Mouse (Mus musculus) cerebellum, postnatal 4 days (tissue): Measurements from ENCODE around the gene Ntn1.
A peak's percentile ranks its signal among the peaks of the same experiment; 100 is the strongest.

Source experiments
- DNase-seq, 2 experiments: peaks; one replicate each; pipeline ENCODE4 v3.0.0; 2022; ENCODE audit warnings: low spot score in 2 of 2, mixed read lengths in 1 of 2

The Ntn1 gene

GRCm38 (mm10) chr11:68407266-68407926 is 6.8 kb upstream of the Ntn1 start:
- no peak for DNase-seq

DNA sequence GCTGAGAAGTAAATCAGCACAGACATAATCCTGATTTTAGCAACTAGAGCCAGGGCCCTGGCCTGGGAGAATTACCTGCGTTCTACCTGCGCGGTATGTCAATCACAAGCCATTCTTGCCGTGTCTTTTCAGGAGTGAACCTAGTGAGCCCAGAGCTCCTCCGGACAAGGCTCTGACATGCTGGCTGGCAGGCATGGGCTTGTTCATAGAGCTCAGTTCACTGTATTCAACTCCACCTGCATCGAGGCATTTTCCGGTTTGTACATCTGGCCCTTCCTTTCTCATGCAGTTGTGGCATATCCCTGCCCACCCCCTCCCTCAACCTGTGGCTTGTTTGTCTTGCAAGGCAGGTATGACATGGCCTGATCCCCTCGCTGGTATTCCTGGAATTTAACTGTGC is 5.0 kb upstream of the Ntn1 start:
- DNase-seq: no peak

- DNase-seq: no peak
Observed at GRCm38 (mm10) chr11:68404185-68404584, 3.6 kb upstream of the Ntn1 start.

GRCm38 (mm10) chr11:68401428-68401827 is 805 bp upstream of the Ntn1 start:
- no peak for DNase-seq

DNA sequence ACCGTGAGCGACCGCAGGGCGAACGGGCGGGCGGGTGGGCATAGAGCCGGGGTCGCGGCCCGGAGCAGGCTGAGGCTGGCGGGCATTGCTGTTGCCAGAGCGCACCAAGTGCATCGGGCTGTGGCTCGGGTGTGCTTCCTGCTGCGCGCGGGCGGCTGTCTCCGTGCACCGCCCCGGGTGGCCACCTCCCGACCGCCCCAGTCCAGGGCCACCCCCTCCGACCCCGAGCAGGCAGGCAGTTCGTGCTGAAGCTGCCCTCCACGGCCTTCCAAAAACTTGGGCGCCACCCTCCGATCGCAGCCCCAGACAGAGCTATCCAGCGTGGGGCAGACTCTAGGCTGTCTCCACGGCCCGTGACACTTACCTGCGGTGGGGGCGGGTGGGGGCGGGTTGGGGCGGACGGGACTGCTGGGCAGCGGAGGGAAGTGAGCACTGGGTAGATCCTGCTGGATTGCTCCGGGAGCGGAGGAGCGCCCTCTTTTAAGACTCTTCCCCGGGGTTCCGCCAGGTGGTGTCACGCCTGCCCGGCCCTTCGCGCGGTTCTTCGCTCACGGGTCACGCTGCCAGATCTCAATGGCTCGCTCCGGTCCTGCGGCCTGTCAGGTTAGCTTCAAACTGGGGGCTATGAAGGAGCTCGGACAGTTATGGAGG is 477 bp downstream of the Ntn1 start:
- DNase-seq: peak in 1 of 2 experiments; percentile 37

DNA sequence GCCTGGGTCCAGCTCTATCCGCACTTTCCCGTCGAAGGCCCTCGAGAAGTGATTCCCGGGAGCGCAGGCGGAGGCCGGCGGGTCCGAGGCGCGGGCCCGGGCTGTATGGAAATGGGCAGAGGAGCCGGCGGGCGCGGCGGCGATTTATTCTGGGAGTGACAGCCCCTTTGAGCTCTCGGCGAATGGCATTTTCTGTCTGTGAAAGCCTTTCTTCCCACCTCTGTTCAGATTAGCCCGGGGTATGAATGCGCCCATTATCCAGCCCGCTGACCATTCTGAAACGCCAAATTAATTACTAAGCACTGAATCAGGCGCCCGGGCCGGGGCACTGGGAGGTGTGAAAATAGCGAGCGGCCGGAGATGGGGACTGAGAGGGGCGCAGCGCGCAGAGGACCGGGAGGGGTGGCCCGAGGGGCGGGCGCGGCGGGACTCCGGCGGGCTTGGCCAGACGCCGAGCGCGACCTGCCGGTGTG is 1.0 kb downstream of the Ntn1 start:
- peak in 1 of 2 experiments; percentile 37 for DNase-seq

DNA sequence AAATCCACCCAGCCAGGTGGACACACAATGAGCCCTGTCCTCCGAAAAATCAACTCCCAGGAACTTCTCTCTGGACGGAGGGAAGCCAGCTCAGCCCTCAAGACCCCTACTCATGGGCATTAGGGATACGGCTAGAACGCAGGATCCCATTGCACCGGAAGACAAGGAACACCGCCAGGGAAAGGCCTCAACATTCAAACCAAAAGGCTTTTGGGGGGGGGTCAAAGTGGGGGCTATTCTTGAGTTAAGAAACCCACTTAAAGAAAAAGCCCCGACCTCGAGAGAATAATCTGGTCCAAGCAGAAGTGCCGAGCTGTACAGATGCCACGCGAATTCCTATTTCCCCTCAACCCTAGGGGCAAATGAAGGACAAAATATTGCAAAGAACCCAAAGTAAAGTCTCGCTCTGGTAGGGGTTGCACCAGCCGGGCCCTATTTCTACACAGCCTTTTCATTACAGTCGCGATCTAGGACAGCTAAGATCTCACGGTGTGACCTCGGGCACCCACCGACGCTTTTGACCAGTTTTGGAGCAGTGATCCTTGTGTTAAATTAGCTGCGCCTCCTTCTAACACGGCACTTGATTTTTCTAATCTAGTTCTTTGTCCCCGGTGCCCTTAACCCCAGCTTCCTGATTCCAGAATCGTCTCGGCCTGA is 1.6 kb downstream of the Ntn1 start:
- no peak for DNase-seq

GRCm38 (mm10) chr11:68395546-68395945 is 5.1 kb downstream of the Ntn1 start:
- no peak for DNase-seq

DNA sequence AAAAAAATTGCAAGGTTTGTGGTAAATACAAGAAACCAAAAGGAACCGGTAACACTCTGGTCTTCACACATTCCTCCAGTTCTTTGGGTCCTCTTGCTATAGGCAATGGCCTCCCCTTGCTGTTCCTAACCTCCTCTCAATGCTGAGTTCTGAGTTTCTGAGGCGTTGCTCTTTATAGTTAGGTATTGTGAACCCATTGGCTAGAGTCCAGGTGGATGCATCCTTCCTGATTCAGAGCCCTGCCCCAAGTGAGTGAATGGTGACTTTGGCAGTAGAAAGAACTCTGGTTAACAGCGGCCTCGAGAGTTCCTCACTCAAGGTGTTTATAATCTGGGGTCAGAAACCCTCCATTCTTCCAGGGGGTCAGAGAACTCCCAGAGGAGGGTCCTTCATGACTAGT is 5.9 kb downstream of the Ntn1 start:
- DNase-seq: no peak

DNA sequence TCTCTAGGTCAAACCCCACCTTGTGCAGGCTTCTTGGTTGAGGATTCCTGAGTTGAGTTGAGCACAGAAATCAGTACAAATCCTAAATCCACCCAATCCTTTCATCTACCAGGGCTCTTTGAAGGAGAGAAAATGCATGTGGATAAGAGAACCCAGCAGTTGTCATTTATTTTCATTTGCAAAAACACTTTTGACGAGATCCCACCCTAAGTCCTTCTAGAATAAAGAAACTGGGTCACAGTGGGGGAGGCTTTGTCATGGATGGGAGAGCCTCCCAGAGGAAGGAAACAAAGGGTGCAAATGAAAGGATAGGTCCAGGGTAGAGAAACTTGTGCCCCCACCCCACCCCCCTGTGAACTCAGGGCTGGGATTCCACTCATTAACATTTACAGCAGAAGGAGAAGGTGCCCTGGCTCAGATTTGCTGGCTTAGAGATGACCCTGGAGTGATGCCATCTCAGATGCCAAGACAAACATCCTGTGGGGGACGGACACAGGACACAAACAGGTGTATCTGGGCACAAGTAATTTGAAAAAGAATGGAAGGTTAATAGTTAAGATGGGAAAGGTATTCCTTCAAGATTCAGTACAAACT is 6.6 kb downstream of the Ntn1 start:
- no peak for DNase-seq

DNA sequence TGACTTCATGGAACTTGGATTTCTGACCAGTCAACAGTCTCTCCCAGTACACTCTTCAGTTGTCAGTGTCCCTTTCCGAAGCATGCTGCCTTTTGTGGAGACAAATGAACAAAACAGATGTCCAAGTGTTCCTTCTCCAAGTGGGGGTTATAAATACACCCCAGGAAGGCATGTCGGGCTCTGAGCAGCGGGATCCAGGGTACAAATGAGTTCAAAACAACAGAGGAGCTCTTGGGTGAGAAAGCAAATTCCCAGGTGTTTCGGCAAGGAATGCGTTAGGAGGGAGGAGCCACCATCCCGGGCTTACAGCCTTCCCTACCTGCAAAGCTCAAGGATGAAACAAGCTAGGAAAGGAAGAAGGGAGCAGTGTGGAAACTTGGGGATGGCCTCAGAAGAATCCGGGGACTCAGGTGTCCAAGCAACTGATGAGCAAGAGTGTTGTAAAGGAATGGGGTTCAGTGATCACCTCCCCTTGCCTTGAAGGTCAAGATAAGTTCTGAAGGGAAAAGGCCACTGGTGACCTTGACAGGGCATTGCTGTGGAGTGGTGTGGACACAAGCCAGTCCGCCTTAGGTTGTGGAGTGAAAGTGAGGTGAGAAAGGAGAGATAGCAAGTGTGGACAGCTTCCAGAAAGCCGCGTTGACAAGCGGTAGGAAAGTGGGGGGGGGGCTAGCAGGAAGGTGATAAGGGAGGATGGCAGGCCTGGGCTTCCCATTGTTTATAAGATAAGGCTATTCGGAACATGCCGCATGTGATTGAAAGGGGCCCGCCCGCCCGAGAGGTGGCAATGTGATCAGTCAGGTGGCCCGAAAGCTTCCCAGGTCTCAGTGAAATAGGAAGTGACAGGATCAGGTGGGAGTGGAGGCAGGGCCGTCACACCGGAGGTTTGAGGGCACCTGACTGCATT is 10.0 kb downstream of the Ntn1 start:
- no peak for DNase-seq

GRCm38 (mm10) chr11:68389621-68390020 is 11.0 kb downstream of the Ntn1 start:
- DNase-seq: no peak

DNA sequence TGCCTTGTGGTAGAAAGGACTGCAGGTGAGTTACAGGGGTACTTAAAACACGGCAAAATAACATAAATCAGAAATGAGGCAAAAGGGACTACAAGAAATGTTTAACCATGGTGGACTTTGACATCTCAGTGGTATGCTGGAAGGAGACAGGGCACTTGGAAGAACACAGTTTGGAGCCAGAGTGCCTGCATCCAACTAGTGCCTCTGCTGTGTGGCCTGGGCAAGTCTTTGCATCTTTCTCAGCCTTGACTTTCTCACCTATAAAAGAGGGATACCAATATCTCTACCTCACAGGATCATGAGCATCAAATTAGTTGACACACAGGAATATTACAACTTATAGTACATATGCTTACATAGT is 12.0 kb downstream of the Ntn1 start:
- no peak for DNase-seq

GRCm38 (mm10) chr11:68387971-68388654 is 12.5 kb downstream of the Ntn1 start:
- DNase-seq: no peak

DNA sequence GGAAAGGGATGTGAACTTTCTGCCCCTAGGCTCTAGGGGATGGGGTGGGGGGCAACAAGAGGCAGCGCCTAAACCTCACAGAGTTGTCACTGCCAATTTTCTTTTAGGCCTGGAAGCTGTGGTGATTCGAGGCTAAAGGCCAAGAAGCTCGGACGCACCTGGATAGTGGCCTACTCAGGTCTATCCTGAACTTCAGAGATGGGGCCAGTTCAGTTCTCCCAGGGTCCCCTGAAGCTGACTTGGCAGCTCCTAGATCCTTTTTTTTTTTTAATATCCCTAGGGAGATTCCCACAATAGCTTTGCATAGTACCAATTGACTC is 13.2 kb downstream of the Ntn1 start:
- DNase-seq: no peak

DNA sequence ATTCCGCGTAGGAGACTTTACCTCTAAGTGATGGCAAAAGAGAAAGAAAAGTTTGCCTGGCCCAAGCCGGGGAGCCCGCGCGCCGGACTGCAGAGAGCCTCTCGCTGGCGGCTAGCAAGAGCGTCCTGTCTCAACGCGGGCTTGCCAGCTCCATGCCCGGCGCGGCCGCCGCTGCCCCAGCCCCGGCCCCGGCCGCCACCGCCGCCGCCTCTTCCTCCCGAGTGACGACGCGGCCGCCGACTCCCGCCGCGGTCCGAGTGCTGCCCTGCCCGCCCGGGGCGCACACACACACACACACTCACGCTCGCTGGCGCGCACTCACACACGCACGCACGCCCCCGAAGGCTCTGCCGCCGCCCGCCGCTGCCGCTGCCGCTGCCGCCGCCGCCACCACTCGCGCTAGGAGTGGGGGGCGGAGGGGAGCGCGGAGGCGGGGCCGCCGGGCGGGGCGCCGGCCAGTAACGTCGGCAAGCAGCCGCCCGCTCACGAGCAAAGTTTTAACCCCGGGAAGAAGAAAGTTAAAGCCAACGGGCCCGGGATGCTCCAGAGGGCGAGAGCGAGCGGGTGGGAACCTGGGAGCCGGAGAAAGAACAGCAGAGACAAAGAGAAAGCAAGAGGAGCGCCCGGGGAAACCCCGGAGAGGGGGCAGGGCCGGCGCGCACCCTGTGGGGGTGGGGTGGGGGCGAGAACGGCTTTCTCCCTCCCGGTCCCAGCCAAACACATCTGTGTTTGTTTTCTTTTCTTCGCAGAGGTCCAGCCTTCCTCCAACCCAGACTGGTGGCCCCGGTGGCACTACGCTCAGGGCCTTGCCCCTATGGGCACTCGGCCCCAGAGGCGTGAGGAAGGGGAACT is 13.8 kb downstream of the Ntn1 start:
- DNase-seq: peak in 1 of 2 experiments; percentile 50

GRCm38 (mm10) chr11:68385921-68386588 is 14.6 kb downstream of the Ntn1 start:
- peak in 1 of 2 experiments; percentile 44 for DNase-seq

- DNase-seq: peak in 1 of 2 experiments; percentile 57
Observed at GRCm38 (mm10) chr11:68385021-68385821, 15.4 kb downstream of the Ntn1 start.

- peak in 1 of 2 experiments; percentile 32 for DNase-seq
Observed at GRCm38 (mm10) chr11:68384592-68385020, 16.0 kb downstream of the Ntn1 start.
